Comparison of ENCODE assay signal across 21 mouse cellular contexts in genomic region chr5:141182442-141182841, GRCm38 (mm10). TPM values are rescaled to one million over a fixed set of nuclear protein-coding genes. Genes with fewer than 3 reads are reported as not detected.
A peak's percentile ranks its signal among the peaks of the same experiment; 100 is the strongest.
DNase-seq lines count a peak whose midpoint lies in the region; ATAC-seq and TF ChIP-seq lines count a peak whose summit lies in the region.
"Had no signal": no experiment of that assay in that cellular context is flagged by ENCODE, and none has a peak within 500 bp of the region (broad histone marks: within the 10 kb centered on the region; RNA-seq: fewer than 3 reads in every experiment).

No protein-coding gene starts in this region.

- peak; percentile 73; the same call in 1 of the 2 replicates for ATAC-seq in lung, embryonic 14.5 days (ENCODE audit: insufficient read depth)
- ATAC-seq in embryonic facial prominence, embryonic 13.5 days (ENCODE audit: insufficient number of reproducible peaks, insufficient read depth, low FRiP score, low TSS enrichment, low read depth): 0 out of 2 replicates have a peak, but pooled peaks have one; percentile 48
- no peak for ATAC-seq in midbrain, embryonic 14.5 days (ENCODE audit: low FRiP score, low TSS enrichment)
- ATAC-seq: forebrain, postnatal 0 days had no signal

- WGBS in lung, embryonic 14.5 days: 30% methylated on average over 6 of the region's 6 CpGs
- 46% methylated on average over 6 of the region's 6 CpGs for WGBS in embryonic facial prominence, embryonic 13.5 days
- WGBS in midbrain, embryonic 14.5 days: 57% methylated on average over 6 of the region's 6 CpGs

- no peak overlapping the region for H3K9ac ChIP-seq in lung, embryonic 14.5 days
- no peak overlapping the region for H3K9ac ChIP-seq in embryonic facial prominence, embryonic 13.5 days
- H3K9ac ChIP-seq in midbrain, embryonic 14.5 days (replicated peaks; ENCODE audit: low read length): no peak overlapping the region
- H3K9ac ChIP-seq: forebrain, postnatal 0 days; heart, embryonic 12.5 days; limb, embryonic 15.5 days had no signal

- no peak for TF ChIP-seq CTCF in lung, embryonic 14.5 days (IDR thresholded peaks at IDR 0.05; ENCODE audit: low read depth)

- H3K27me3 ChIP-seq in lung, embryonic 14.5 days (ENCODE audit: insufficient read depth, low read length): no peaks in the 10 kb centered on the region
- H3K27me3 ChIP-seq in embryonic facial prominence, embryonic 13.5 days: no peaks in the 10 kb centered on the region
- H3K27me3 ChIP-seq in midbrain, embryonic 14.5 days (ENCODE audit: control insufficient read depth, insufficient read depth, low read length): no peaks in the 10 kb centered on the region
- H3K27me3 ChIP-seq: heart, embryonic 12.5 days; limb, embryonic 15.5 days had no signal

- H3K4me3 ChIP-seq in lung, embryonic 14.5 days (ENCODE audit: low read depth, low read length): no peak overlapping the region
- H3K4me3 ChIP-seq in embryonic facial prominence, embryonic 13.5 days: no peak overlapping the region
- no peak overlapping the region for H3K4me3 ChIP-seq in midbrain, embryonic 14.5 days (replicated peaks; ENCODE audit: low read depth, low read length)
- H3K4me3 ChIP-seq: gastrocnemius, adult 2 months; heart, embryonic 12.5 days; limb, embryonic 15.5 days; myocyte had no signal

- H3K4me2 ChIP-seq in lung, embryonic 14.5 days: no peak overlapping the region
- no peak overlapping the region for H3K4me2 ChIP-seq in embryonic facial prominence, embryonic 13.5 days
- no peak overlapping the region for H3K4me2 ChIP-seq in midbrain, embryonic 14.5 days (ENCODE audit: low read length)
- H3K4me2 ChIP-seq: heart, embryonic 12.5 days; limb, embryonic 15.5 days had no signal

- DNase-seq in lung, embryonic 14.5 days: peak; percentile 46
- DNase-seq in lung, postnatal 4 days: no peak
- peak; percentile 31 for DNase-seq in embryo, embryonic 10.5 days (ENCODE audit: low spot score)
- DNase-seq in midbrain, embryonic 14.5 days: peak; percentile 11
- DNase-seq in thymus, postnatal 36 days: no peak
- DNase-seq in Muller cell, postnatal 12 days (ENCODE audit: inconsistent ontology term): no peak
- no peak for DNase-seq in frontal cortex, postnatal 25 days (ENCODE audit: low spot score in 2 of 2)
- DNase-seq: adrenal gland, adult 2 months; cerebellum, adult 9-11 months; forebrain, postnatal 0 days; gastrocnemius, adult 2 months; heart, postnatal 14 days; kidney, adult 18-20 months; layer of hippocampus, postnatal 36 days; lung, postnatal 10 days; right cerebral cortex, postnatal 4 days had no signal

- no peaks in the 10 kb centered on the region for H3K4me1 ChIP-seq in lung, embryonic 14.5 days (ENCODE audit: insufficient read depth)
- peaks cover 11% of the 10 kb centered on the region; the same call in 1 of the 2 replicates for H3K4me1 ChIP-seq in embryonic facial prominence, embryonic 13.5 days
- no peaks in the 10 kb centered on the region for H3K4me1 ChIP-seq in midbrain, embryonic 14.5 days (ENCODE audit: control insufficient read depth, insufficient read depth, low read length)
- H3K4me1 ChIP-seq: heart, embryonic 12.5 days; limb, embryonic 15.5 days had no signal

- no peaks in the 10 kb centered on the region for H3K9me3 ChIP-seq in lung, embryonic 14.5 days (ENCODE audit: low read depth, low read length)
- no peaks in the 10 kb centered on the region for H3K9me3 ChIP-seq in embryonic facial prominence, embryonic 13.5 days
- no peaks in the 10 kb centered on the region for H3K9me3 ChIP-seq in midbrain, embryonic 14.5 days (ENCODE audit: control insufficient read depth, low read length)
- H3K9me3 ChIP-seq: limb, embryonic 15.5 days had no signal

- H3K36me3 ChIP-seq in lung, embryonic 14.5 days (ENCODE audit: insufficient read depth): no peaks in the 10 kb centered on the region
- H3K36me3 ChIP-seq in embryonic facial prominence, embryonic 13.5 days: no peaks in the 10 kb centered on the region
- no peaks in the 10 kb centered on the region for H3K36me3 ChIP-seq in midbrain, embryonic 14.5 days (ENCODE audit: control insufficient read depth, insufficient read depth, low read length)
- H3K36me3 ChIP-seq: heart, embryonic 12.5 days; limb, embryonic 15.5 days had no signal

- no peak overlapping the region for H3K27ac ChIP-seq in lung, embryonic 14.5 days (ENCODE audit: low read depth)
- no peak overlapping the region for H3K27ac ChIP-seq in embryonic facial prominence, embryonic 13.5 days
- H3K27ac ChIP-seq in midbrain, embryonic 14.5 days (replicated peaks; ENCODE audit: low read depth, low read length): no peak overlapping the region
- H3K27ac ChIP-seq: gastrocnemius, adult 2 months; kidney, postnatal 0 days; limb, embryonic 15.5 days had no signal

RNA-seq across cellular contexts. Expression of gene Sdk1, which starts 58.8 kb away (rescaled TPM):
- polyA plus RNA-seq in lung, embryonic 14.5 days (2014; fragmentation: Nextera tagmentation; extraction: Ambion mirVana): 1.0 and 1.6 TPM in 2 replicates
- 1.9 and 2.3 TPM in 2 replicates for polyA plus RNA-seq in embryonic facial prominence, embryonic 13.5 days (2015; fragmentation: Nextera tagmentation; extraction: Ambion mirVana)
- polyA plus RNA-seq in midbrain, embryonic 14.5 days (2014; fragmentation: Nextera tagmentation; extraction: Ambion mirVana): 1.9 and 2.5 TPM in 2 replicates

Comparison
In these comparisons a context has a peak if more than half of its experiments do, and no peak if none do; other contexts are left out.
1. DNase-seq: peak in lung, embryonic 14.5 days (single experiment), embryo, embryonic 10.5 days (single experiment) and midbrain, embryonic 14.5 days (single experiment); none in lung, postnatal 4 days (0 of 2), thymus, postnatal 36 days (0 of 2), Muller cell, postnatal 12 days (single experiment) and frontal cortex, postnatal 25 days (0 of 2).